Mouse (Mus musculus) ES-E14 (cell line): Measurements from ENCODE around the gene Rundc3a. TPM values are rescaled to one million over a fixed set of nuclear protein-coding genes. Genes with fewer than 3 reads are reported as not detected.

ENCODE experiments used
- DNase-seq: peaks from one replicate; pipeline ENCODE4 v3.0.0-alpha.2; 2013; ENCODE audit warnings: low read depth, low spot score
- H3K27ac ChIP-seq: 2 replicates; pipeline ENCODE4 v1.5.1; 2012; ENCODE audit warnings: low read depth, mild to moderate bottlenecking, low read length, moderate library complexity, mixed read lengths; ENCODE audit not compliant: poor library complexity, insufficient read depth, severe bottlenecking
- H3K36me3 ChIP-seq: 2 replicates; pipeline ENCODE4 v1.6.1; 2012; ENCODE audit warnings: mild to moderate bottlenecking, low read length, moderate library complexity, mixed read lengths; ENCODE audit not compliant: control insufficient read depth, poor library complexity, insufficient read depth, severe bottlenecking
- H3K4me1 ChIP-seq, 2 experiments: fragments of 150-350 bp in 1 of 2; sonication (generic) in 1 of 2; 2 replicates each; pipeline ENCODE4 v1.6.1; 2012; ENCODE audit warnings: low read length in 2 of 2, mild to moderate bottlenecking in 1 of 2, mixed read lengths in 1 of 2; ENCODE audit not compliant: control insufficient read depth in 2 of 2, insufficient read depth in 2 of 2, poor library complexity in 1 of 2
- H3K4me3 ChIP-seq, 2 experiments: fragments of 150-350 bp in 1 of 2; sonication (generic) in 1 of 2; 2 replicates each; pipeline ENCODE4 v1.5.1; 2012; ENCODE audit warnings: low read length in 2 of 2, low read depth in 1 of 2, mild to moderate bottlenecking in 1 of 2, mixed read lengths in 1 of 2; ENCODE audit not compliant: insufficient read depth in 1 of 2, poor library complexity in 1 of 2, severe bottlenecking in 1 of 2
- H3K9ac ChIP-seq: 2 replicates; pipeline ENCODE4 v1.6.1; 2012; ENCODE audit warnings: low read depth, mild to moderate bottlenecking, low read length, mixed read lengths; ENCODE audit not compliant: poor library complexity, insufficient read depth, severe bottlenecking
- H3K9me3 ChIP-seq: fragments of 150-350 bp; sonication (generic); 2 replicates; pipeline ENCODE4 v1.6.1; 2012; ENCODE audit warnings: low read depth, mild to moderate bottlenecking, low read length; ENCODE audit not compliant: control insufficient read depth, insufficient read depth
- CHD2 ChIP-seq: IDR thresholded peaks from 2 replicates; pipeline ENCODE4 v1.6.1; 2014; ENCODE audit warnings: mild to moderate bottlenecking, low read depth, low read length, inconsistent platforms
- HCFC1 ChIP-seq: IDR thresholded peaks from 2 replicates; pipeline ENCODE4 v1.6.1; 2012; ENCODE audit warnings: low read length, inconsistent platforms, borderline replicate concordance; ENCODE audit not compliant: insufficient read depth
- MAFK ChIP-seq: IDR thresholded peaks from 2 replicates; pipeline ENCODE4 v1.6.1; 2014; ENCODE audit warnings: mild to moderate bottlenecking, low read depth, low read length, inconsistent platforms; ENCODE audit not compliant: insufficient read depth
- ZC3H11A ChIP-seq: IDR thresholded peaks from 2 replicates; pipeline ENCODE4 v1.6.1; 2012; ENCODE audit warnings: low read depth, mild to moderate bottlenecking, inconsistent platforms, low read length, borderline replicate concordance
- ZNF384 ChIP-seq: IDR thresholded peaks from 2 replicates; pipeline ENCODE4 v1.6.1; 2012; ENCODE audit warnings: low read depth, low read length, inconsistent platforms
- in situ Hi-C, 2 experiments: fragments of 600-800 bp; cut with MboI; formaldehyde crosslinking; loops; one replicate each; pipeline ENCODE4 v1.15.1; 2025; ENCODE audit warnings: low sequenced_read_pairs in 2 of 2, inconsistent platforms in 1 of 2; ENCODE audit not compliant: unreplicated experiment in 2 of 2
- total RNA-seq: library from RNA; depleted of rRNA; stranded (reverse); fragments of 300-350 nt; gene quantifications from 2 replicates; pipeline ENCODE4 v1.2.3, GENCODE M21; 2012

Gene Rundc3a
- total RNA-seq, 1 experiment: 6.7 TPM

GRCm38 (mm10) chr11:102394421-102395124, 1.4 kb downstream of the Rundc3a start:
- Histone ChIP-seq H3K9me3 (no peaks in the 10 kb centered on the region), H3K27ac (no peak overlapping the region), H3K9ac (no peak overlapping the region), H3K36me3 (no peaks in the 10 kb centered on the region), H3K4me3 (no peak overlapping the region), H3K4me1 (peaks cover 7 to 32% of the 10 kb centered on the region in 2 experiments)
- in situ Hi-C loops: no loop called here
- DNase-seq: no peak
- no peak for TF ChIP-seq MAFK
- no peak for TF ChIP-seq HCFC1
- no peak for TF ChIP-seq ZC3H11A
- no peak for TF ChIP-seq ZNF384
- no peak for TF ChIP-seq CHD2

- no peaks in the 10 kb centered on the region for H3K36me3 ChIP-seq
- peaks cover 7 to 37% of the 10 kb centered on the region in 2 experiments for H3K4me1 ChIP-seq
- no peak overlapping the region for H3K9ac ChIP-seq
- no peaks in the 10 kb centered on the region for H3K9me3 ChIP-seq
- in situ Hi-C loops: no loop called here
- no peak overlapping the region for H3K4me3 ChIP-seq
- H3K27ac ChIP-seq: no peak overlapping the region
- no peak for DNase-seq
- TF ChIP-seq HCFC1: no peak
- no peak for TF ChIP-seq CHD2
- no peak for TF ChIP-seq ZC3H11A
- no peak for TF ChIP-seq MAFK
- TF ChIP-seq ZNF384: no peak
Measured at GRCm38 (mm10) chr11:102395250-102395649, 2.0 kb downstream of the Rundc3a start.

- no peak for DNase-seq
- H3K9ac ChIP-seq: no peak overlapping the region
- H3K27ac ChIP-seq: no peak overlapping the region
- peaks cover 9 to 43% of the 10 kb centered on the region in 2 experiments for H3K4me1 ChIP-seq
- in situ Hi-C loops: no loop called here
- no peaks in the 10 kb centered on the region for H3K36me3 ChIP-seq
- TF ChIP-seq ZC3H11A: no peak
- no peak for TF ChIP-seq ZNF384
- no peak for TF ChIP-seq CHD2
- H3K9me3 ChIP-seq: no peaks in the 10 kb centered on the region
- no peak overlapping the region for H3K4me3 ChIP-seq
Measured at GRCm38 (mm10) chr11:102396263-102396662, 3.1 kb downstream of the Rundc3a start.

- in situ Hi-C loops: no loop called here
- Histone ChIP-seq H3K9ac (no peak overlapping the region), H3K4me3 (no peak overlapping the region), H3K4me1 (peaks cover 9 to 43% of the 10 kb centered on the region in 2 experiments), H3K27ac (no peak overlapping the region), H3K36me3 (no peaks in the 10 kb centered on the region; the same call in 1 of the 2 replicates), H3K9me3 (no peaks in the 10 kb centered on the region)
- TF ChIP-seq ZNF384 (no peak), MAFK (no peak), CHD2 (no peak), HCFC1 (no peak), ZC3H11A (no peak)
- no peak for DNase-seq
Measured at GRCm38 (mm10) chr11:102396671-102397141, 3.5 kb downstream of the Rundc3a start.
